Mouse (Mus musculus): ENCODE measurements at regions not wholly inside any gene's neighbourhood (a gene's known extent, or its start where the extent isn't known, plus 50 kb on each side); places are given as distances from the start of the nearest gene placed in this dataset.

DNA sequence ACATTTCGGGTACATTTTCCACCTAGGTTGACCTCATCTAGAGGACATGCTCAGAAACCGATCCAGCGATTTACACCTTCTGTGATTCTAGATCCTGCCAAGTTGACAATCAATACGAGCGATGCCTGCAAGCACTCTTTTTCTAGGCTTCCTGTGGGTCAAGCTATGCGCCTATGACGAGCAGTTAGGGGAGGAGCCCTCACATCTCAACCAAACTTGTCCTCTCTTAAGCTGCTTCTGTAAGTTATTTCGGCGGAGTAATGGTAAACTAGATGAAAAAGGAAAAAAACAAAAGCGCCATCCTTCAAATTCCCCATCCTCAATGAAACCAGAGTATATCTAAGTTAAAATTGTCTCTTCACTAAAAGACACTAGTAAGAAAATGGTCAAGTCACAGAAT, 858.5 kb downstream of the Zfp704 start:
- Histone ChIP-seq H3K27ac (ENCODE audit: insufficient read depth, low read length) (no peak overlapping the region), H3K4me1 (ENCODE audit: control insufficient read depth, insufficient read depth, low read length) (no peaks in the 10 kb centered on the region), H3K4me3 (ENCODE audit: insufficient read depth, low read length) (no peak overlapping the region)
- TF ChIP-seq CTCF (IDR thresholded peaks at IDR 0.05; ENCODE audit: borderline replicate concordance, insufficient read depth, low read length): no peak
- TF ChIP-seq POLR2A (IDR thresholded peaks at IDR 0.05; ENCODE audit: low read depth, low read length): no peak

DNA sequence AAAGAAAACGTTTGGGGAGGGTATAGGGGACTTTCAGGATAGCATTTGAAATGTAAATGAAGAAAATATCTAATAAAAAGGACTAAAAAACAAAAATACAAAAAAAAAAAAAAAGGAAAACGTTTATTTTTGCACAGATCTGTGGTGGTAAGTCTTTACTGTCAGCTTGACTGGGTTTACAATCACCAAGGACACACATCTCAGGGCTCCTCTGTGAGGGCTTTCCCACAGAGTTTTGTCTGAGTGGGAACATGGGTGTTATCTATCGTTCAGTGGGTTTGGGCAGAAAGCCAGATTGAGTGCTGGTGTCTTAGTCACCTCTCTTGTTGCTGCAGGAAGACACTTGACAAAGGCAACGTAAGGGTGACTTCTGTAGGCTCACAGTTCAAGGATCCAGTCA, 859.0 kb downstream of the Zfp704 start:
- no peak for TF ChIP-seq CTCF (IDR thresholded peaks at IDR 0.05; ENCODE audit: borderline replicate concordance, insufficient read depth, low read length)
- TF ChIP-seq POLR2A (IDR thresholded peaks at IDR 0.05; ENCODE audit: low read depth, low read length): no peak
- Histone ChIP-seq H3K4me1 (ENCODE audit: control insufficient read depth, insufficient read depth, low read length) (no peaks in the 10 kb centered on the region), H3K27ac (ENCODE audit: insufficient read depth, low read length) (no peak overlapping the region), H3K4me3 (ENCODE audit: insufficient read depth, low read length) (no peak overlapping the region)

- Histone ChIP-seq H3K27ac (ENCODE audit: insufficient read depth, low read length) (no peak overlapping the region), H3K4me3 (ENCODE audit: insufficient read depth, low read length) (no peak overlapping the region), H3K4me1 (ENCODE audit: control insufficient read depth, insufficient read depth, low read length) (no peaks in the 10 kb centered on the region)
- TF ChIP-seq POLR2A (IDR thresholded peaks at IDR 0.05; ENCODE audit: low read depth, low read length) (no peak), CTCF (IDR thresholded peaks at IDR 0.05; ENCODE audit: borderline replicate concordance, insufficient read depth, low read length) (no peak)
These were observed 859.7 kb downstream of the Zfp704 start for GRCm38 (mm10) chr3:8750162-8750561.

- Histone ChIP-seq H3K27ac (ENCODE audit: insufficient read depth, low read length) (no peak overlapping the region), H3K4me3 (ENCODE audit: insufficient read depth, low read length) (no peak overlapping the region), H3K4me1 (ENCODE audit: control insufficient read depth, insufficient read depth, low read length) (0 out of 2 replicates have a peak, but pooled peaks cover 3% of the 10 kb centered on the region)
- no peak for TF ChIP-seq POLR2A (IDR thresholded peaks at IDR 0.05; ENCODE audit: low read depth, low read length)
- TF ChIP-seq CTCF (IDR thresholded peaks at IDR 0.05; ENCODE audit: borderline replicate concordance, insufficient read depth, low read length): no peak
These were observed 862.7 kb downstream of the Zfp704 start for GRCm38 (mm10) chr3:8747201-8747600.

GRCm38 (mm10) chr3:8746677-8747076, 863.2 kb downstream of the Zfp704 start:
- H3K4me3 ChIP-seq (ENCODE audit: insufficient read depth, low read length): no peak overlapping the region
- H3K4me1 ChIP-seq (ENCODE audit: control insufficient read depth, insufficient read depth, low read length): 0 out of 2 replicates have a peak, but pooled peaks cover 3% of the 10 kb centered on the region
- no peak overlapping the region for H3K27ac ChIP-seq (ENCODE audit: insufficient read depth, low read length)
- no peak for TF ChIP-seq CTCF (IDR thresholded peaks at IDR 0.05; ENCODE audit: borderline replicate concordance, insufficient read depth, low read length)
- TF ChIP-seq POLR2A (IDR thresholded peaks at IDR 0.05; ENCODE audit: low read depth, low read length): no peak

DNA sequence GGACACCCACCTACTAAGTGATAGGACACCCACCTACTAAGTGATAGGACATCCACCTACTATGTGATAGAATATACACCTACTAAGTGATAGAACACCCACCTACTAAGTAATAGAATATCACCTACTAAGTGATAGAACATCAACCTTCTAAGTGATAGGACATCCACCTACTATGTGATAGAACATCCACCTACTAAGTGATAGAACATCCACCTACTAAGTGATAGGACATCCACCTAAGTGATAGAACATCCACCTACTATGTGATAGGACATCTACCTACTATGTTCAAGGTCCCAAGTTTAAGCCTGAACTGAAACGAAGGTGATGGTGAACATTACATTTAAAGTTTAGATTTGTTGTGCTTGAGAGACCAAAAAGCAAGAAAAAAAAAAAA, 863.8 kb downstream of the Zfp704 start:
- no peak for TF ChIP-seq POLR2A (IDR thresholded peaks at IDR 0.05; ENCODE audit: low read depth, low read length)
- TF ChIP-seq CTCF (IDR thresholded peaks at IDR 0.05; ENCODE audit: borderline replicate concordance, insufficient read depth, low read length): no peak
- Histone ChIP-seq H3K4me1 (ENCODE audit: control insufficient read depth, insufficient read depth, low read length) (peaks cover 3% of the 10 kb centered on the region; the same call in 1 of the 2 replicates), H3K27ac (ENCODE audit: insufficient read depth, low read length) (no peak overlapping the region), H3K4me3 (ENCODE audit: insufficient read depth, low read length) (no peak overlapping the region)

DNA sequence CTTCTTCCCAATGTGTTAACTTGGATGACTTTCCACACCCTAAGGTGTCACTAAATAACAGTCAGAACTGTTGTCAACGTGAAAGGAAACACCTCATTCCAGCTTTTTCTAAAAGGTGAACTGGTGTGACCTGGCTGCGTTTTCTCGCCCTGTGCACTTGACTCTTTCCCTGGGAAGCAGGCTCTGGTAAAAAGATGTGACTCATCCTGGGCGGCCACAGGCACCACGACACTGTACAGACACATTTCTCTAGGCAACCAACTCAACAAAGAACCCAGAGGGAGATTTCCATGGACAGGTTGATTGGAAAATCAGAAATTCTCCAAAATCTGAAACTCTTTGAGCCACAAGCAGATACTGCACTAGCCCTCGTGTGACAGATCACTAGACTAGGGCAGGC, 865.0 kb downstream of the Zfp704 start:
- no peak overlapping the region for H3K4me3 ChIP-seq (ENCODE audit: insufficient read depth, low read length)
- peaks cover 3% of the 10 kb centered on the region; the same call in 1 of the 2 replicates for H3K4me1 ChIP-seq (ENCODE audit: control insufficient read depth, insufficient read depth, low read length)
- no peak for TF ChIP-seq POLR2A (IDR thresholded peaks at IDR 0.05; ENCODE audit: low read depth, low read length)
- H3K27ac ChIP-seq (ENCODE audit: insufficient read depth, low read length): no peak overlapping the region

DNA sequence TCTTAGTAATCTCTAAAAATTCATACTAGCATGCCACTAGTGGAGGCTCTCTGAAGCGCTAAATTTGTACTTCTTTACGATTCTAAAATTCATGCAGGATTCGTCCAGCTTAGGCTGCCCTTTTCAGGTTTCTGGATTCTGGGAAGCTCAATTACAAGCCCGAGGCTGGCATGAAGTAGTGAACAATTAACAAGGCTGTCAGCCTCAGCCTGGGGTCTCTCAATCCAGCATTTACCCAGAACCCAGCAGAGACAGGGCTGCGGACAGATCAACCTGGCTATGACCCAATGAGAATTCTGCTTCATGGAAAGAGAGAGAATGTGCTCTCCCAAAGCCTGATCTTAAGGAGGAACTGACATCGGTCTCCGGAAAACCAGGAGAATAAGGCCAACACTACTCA, 866.2 kb downstream of the Zfp704 start:
- H3K4me1 ChIP-seq (ENCODE audit: control insufficient read depth, insufficient read depth, low read length): peaks cover 3% of the 10 kb centered on the region; the same call in 1 of the 2 replicates
- no peak overlapping the region for H3K27ac ChIP-seq (ENCODE audit: insufficient read depth, low read length)
- no peak for TF ChIP-seq CTCF (IDR thresholded peaks at IDR 0.05; ENCODE audit: borderline replicate concordance, insufficient read depth, low read length)
- no peak for TF ChIP-seq POLR2A (IDR thresholded peaks at IDR 0.05; ENCODE audit: low read depth, low read length)
- H3K4me3 ChIP-seq (ENCODE audit: insufficient read depth, low read length): no peak overlapping the region

DNA sequence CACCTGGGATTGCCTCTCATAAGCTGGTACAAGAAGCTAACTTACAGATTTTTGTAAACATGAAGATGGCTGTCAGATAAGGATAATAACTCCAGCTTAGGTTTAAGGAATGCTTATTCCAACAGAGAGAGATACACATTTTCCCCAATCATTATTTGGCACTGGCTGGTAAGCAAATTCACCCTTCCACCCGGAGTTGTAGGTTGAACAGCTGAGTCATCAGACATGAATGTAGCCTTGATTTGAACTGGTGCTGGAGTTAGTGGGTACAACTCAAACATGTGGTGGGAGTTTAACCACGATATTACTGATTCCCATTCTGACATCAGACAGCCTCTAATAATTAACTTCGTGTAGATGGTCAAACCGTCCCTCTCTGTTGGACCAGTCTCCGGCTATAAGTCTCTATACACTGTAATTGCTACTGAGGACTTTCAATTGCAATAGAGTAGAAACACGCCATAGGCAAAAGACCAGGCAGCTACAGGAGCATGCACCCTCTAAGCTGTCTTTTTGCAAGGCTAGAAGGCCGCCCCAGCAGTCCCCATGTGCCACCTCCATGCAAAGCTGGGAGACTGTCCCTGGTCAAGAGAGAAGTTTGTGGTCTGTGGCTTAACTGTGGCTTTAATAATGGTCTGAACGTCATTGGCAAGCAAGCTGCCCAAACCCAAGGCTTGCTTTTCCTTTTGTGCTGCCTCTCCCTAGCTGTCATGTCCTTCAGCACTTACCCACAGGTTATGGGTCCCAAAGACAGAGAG, 868.4 kb downstream of the Zfp704 start:
- TF ChIP-seq POLR2A (IDR thresholded peaks at IDR 0.05; ENCODE audit: low read depth, low read length): no peak
- TF ChIP-seq CTCF (IDR thresholded peaks at IDR 0.05; ENCODE audit: borderline replicate concordance, insufficient read depth, low read length): no peak
- Histone ChIP-seq H3K27ac (ENCODE audit: insufficient read depth, low read length) (no peak overlapping the region), H3K4me1 (ENCODE audit: control insufficient read depth, insufficient read depth, low read length) (peaks cover 3% of the 10 kb centered on the region; the same call in 1 of the 2 replicates), H3K4me3 (ENCODE audit: insufficient read depth, low read length) (no peak overlapping the region)

GRCm38 (mm10) chr3:8740710-8741109, 869.2 kb downstream of the Zfp704 start:
- no peak overlapping the region for H3K4me3 ChIP-seq (ENCODE audit: insufficient read depth, low read length)
- TF ChIP-seq CTCF (IDR thresholded peaks at IDR 0.05; ENCODE audit: borderline replicate concordance, insufficient read depth, low read length) (no peak), POLR2A (IDR thresholded peaks at IDR 0.05; ENCODE audit: low read depth, low read length) (no peak)
- H3K4me1 ChIP-seq (ENCODE audit: control insufficient read depth, insufficient read depth, low read length): peaks cover 3% of the 10 kb centered on the region; the same call in 1 of the 2 replicates
- no peak overlapping the region for H3K27ac ChIP-seq (ENCODE audit: insufficient read depth, low read length)

All from embryonic fibroblast, embryonic 13.5 days (primary cell).